Mouse (Mus musculus): ENCODE measurements around the gene Slc26a1. TPM values are rescaled to one million over a fixed set of nuclear protein-coding genes. Genes with fewer than 3 reads are reported as not detected.

Gene Slc26a1
- total and polyA plus RNA-seq, 3 experiments = 29.6 to 31.2 TPM; not detected in 1

DNA sequence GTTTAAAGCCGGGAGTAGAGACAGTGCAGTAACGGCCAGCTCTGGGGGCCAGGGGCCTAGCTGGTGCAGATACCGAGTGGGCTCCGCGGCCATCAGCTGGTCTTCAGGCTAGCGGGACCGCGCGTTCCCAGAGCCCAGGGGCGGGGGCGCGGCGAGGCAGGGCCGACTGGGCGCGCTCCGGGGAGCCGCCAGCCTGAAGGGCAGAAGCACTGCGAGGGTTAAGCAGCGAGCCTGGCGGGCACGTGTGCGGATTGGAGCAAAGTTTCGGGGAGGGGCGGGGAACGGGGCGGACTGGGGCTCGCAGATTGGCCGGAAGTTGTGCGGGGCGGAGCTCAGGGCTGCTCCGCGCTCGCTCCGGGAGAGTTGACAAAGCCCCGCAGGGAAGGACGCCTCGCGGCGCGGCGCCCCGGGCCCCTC is 18.5 kb upstream of the Slc26a1 start (continued):
- TF ChIP-seq TBP (IDR thresholded peaks at IDR 0.05; ENCODE audit: low read depth, low read length) (peak; percentile 30; the same call in 1 of the 2 replicates), RAD21 (IDR thresholded peaks at IDR 0.05; ENCODE audit: low read depth, low read length) (no peak), SIN3A (IDR thresholded peaks at IDR 0.05; ENCODE audit: low read length) (peak; percentile 62), ELF1 (IDR thresholded peaks at IDR 0.05; ENCODE audit: low read depth, low read length) (peak; percentile 59)

DNA sequence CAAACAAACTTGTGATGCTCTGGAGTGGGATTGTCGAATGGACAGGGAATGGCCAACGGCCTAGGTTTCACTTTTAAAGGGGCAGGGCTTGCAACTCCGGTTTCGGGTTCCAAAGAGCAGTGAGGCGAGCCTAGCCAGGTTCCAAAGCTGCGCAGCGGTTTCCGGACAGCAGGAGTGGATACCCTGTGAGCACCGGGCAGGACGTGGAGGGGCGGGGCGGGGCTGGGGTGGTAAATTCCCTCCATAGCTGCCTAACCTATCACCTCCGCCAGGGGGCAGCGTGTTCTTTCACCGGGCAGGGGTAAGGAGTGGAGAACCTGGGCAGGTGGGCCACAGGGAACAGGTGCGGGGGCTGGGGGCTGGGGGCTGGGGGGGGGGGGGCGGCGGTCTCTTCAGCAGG is 16.9 kb upstream of the Slc26a1 start, which contains the start of gene Fgfrl1:
Fgfrl1 (plus strand) TSS at position 112 of the 400 bp plus-strand sequence.
- no peak within 1 kb of the TSS for H3K27ac ChIP-seq (ENCODE audit: control insufficient read depth, low read depth, low read length)
- no peak within 1 kb of the TSS for H3K9ac ChIP-seq (ENCODE audit: control insufficient read depth, low read depth, low read length, poor library complexity, severe bottlenecking)
- peaks cover 3% of the 10 kb centered on the region; the same call in 1 of the 2 replicates for H3K79me2 ChIP-seq (ENCODE audit: control insufficient read depth, insufficient read depth, low read length, poor library complexity)
- TF ChIP-seq TAL1 (IDR thresholded peaks at IDR 0.05; ENCODE audit: low read length) (no peak), CTCF (IDR thresholded peaks at IDR 0.05 in 2 of 3, conservative IDR thresholded peaks at IDR 0.05 in 1 of 3; ENCODE audit: control insufficient read depth in 1 of 3, insufficient read depth in 1 of 3, low read depth in 2 of 3, low read length in 3 of 3, poor library complexity in 1 of 3, severe bottlenecking in 1 of 3) (peak in 2 of 3 experiments; percentile 21 to 60; a peak in 4 of 6 replicates)
- peaks cover 4 to 5% of the 10 kb centered on the region in 2 experiments; a peak in 2 of 4 replicates for H3K4me1 ChIP-seq (ENCODE audit: control insufficient read depth in 1 of 2, insufficient read depth in 2 of 2, low read length in 2 of 2)
- H3K9me3 ChIP-seq (replicated peaks; ENCODE audit: insufficient read depth, low read length) = no peaks in the 10 kb centered on the region
- no peaks in the 10 kb centered on the region for H3K36me3 ChIP-seq (ENCODE audit: control insufficient read depth in 1 of 2, insufficient read depth in 2 of 2, low read length in 2 of 2)
- no peak for DNase-seq (ENCODE audit: low read depth, low spot score)
- H3K4me3 ChIP-seq (ENCODE audit: control insufficient read depth in 1 of 2, insufficient read depth in 1 of 2, low read depth in 2 of 2, low read length in 2 of 2) = peak within 1 kb of the TSS; percentile 23 to 59; a peak in 1 of 4 replicates
- no peaks in the 10 kb centered on the region for H3K27me3 ChIP-seq (ENCODE audit: control insufficient read depth in 1 of 2, insufficient read depth in 2 of 2, low read length in 2 of 2)

DNA sequence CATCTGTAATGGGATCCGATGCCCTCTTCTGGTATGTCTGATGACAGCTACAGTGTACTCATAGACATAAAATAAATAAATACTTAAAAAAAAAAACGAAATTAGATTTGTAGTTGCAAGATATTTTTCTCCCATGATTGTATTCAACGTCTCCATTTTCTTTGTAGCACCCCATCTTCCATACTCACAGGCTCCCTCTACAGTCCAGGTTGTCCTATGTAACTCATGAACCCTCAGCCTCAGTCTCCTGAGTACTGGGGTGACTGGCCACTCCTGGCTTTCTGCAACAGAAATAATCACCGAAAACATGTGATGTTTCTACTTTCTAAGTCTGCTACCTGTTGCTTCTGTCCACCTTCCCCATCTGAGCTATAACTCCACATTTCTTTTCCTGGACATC is 15.8 kb upstream of the Slc26a1 start:
- H3K9ac ChIP-seq (ENCODE audit: control insufficient read depth, low read depth, low read length, poor library complexity, severe bottlenecking) = no peak overlapping the region
- no peaks in the 10 kb centered on the region for H3K36me3 ChIP-seq (ENCODE audit: control insufficient read depth in 1 of 2, insufficient read depth in 2 of 2, low read length in 2 of 2)
- H3K4me3 ChIP-seq (ENCODE audit: control insufficient read depth in 1 of 2, insufficient read depth in 1 of 2, low read depth in 2 of 2, low read length in 2 of 2) = no peak overlapping the region
- no peak for TF ChIP-seq POLR2A (IDR thresholded peaks at IDR 0.05; ENCODE audit: control insufficient read depth in 1 of 2, insufficient read depth in 1 of 2, low read depth in 1 of 2, low read length in 2 of 2, poor library complexity in 1 of 2)
- peak; percentile 19; the same call in 1 of the 2 replicates for TF ChIP-seq SMC3 (IDR thresholded peaks at IDR 0.05; ENCODE audit: low read depth, low read length)
- TF ChIP-seq MYC (IDR thresholded peaks at IDR 0.05; ENCODE audit: low read depth, low read length) = no peak
- TF ChIP-seq ZC3H11A (IDR thresholded peaks at IDR 0.05; ENCODE audit: low read depth, low read length) = no peak
- TF ChIP-seq RAD21 (IDR thresholded peaks at IDR 0.05; ENCODE audit: low read depth, low read length) = no peak; the same call in 1 of the 2 replicates
- peak in 2 of 3 experiments; percentile 13 to 38; a peak in 3 of 6 replicates for TF ChIP-seq CTCF (IDR thresholded peaks at IDR 0.05 in 2 of 3, conservative IDR thresholded peaks at IDR 0.05 in 1 of 3; ENCODE audit: control insufficient read depth in 1 of 3, insufficient read depth in 1 of 3, low read depth in 2 of 3, low read length in 3 of 3, poor library complexity in 1 of 3, severe bottlenecking in 1 of 3)
- TF ChIP-seq USF2 (IDR thresholded peaks at IDR 0.05; ENCODE audit: borderline replicate concordance in 1 of 2, insufficient read depth in 1 of 2, low read depth in 1 of 2, low read length in 2 of 2) = no peak
- peaks cover 4 to 5% of the 10 kb centered on the region in 2 experiments; a peak in 2 of 4 replicates for H3K4me1 ChIP-seq (ENCODE audit: control insufficient read depth in 1 of 2, insufficient read depth in 2 of 2, low read length in 2 of 2)
- no peaks in the 10 kb centered on the region for H3K9me3 ChIP-seq (replicated peaks; ENCODE audit: insufficient read depth, low read length)
- no peak overlapping the region for H3K27ac ChIP-seq (ENCODE audit: control insufficient read depth, low read depth, low read length)
- H3K27me3 ChIP-seq (ENCODE audit: control insufficient read depth in 1 of 2, insufficient read depth in 2 of 2, low read length in 2 of 2) = no peaks in the 10 kb centered on the region
- H3K79me2 ChIP-seq (ENCODE audit: control insufficient read depth, insufficient read depth, low read length, poor library complexity) = peaks cover 3% of the 10 kb centered on the region; the same call in 1 of the 2 replicates
- DNase-seq (ENCODE audit: low read depth, low spot score) = peak; percentile 50
